Mouse (Mus musculus): Measurements from ENCODE around the gene 0610040J01Rik. TPM values are rescaled to one million over a fixed set of nuclear protein-coding genes. Genes with fewer than 3 reads are reported as not detected.
A peak's percentile ranks its signal among the peaks of the same experiment; 100 is the strongest.
"Not testable (repeated sequence)": the region's sequence is repeated elsewhere in the genome, so short reads cannot be mapped to it uniquely, and the experiment has no call there.

0610040J01Rik gene
- total RNA-seq, 2 experiments from 2014 or later = 6.8 to 8.0 TPM

DNA sequence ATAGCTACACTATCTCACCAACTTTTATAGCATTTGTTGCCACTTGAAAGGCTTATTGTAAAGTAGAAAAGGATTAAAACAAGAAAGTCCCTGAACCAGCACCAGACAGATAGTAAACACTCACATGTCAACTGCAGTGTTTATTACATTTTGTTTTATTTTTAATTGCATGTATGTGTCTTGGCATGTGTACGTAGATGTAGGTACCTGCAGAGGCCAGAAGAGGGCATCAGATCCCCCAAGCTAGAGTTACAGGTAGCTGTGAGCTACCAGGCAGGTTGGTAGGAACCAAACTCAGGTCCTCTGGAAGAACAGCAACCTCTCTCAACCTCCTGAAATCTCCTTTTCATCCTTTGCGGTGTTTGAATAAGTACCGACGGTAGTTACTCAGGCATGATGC, 74.9 kb downstream of the 0610040J01Rik start:
- DNase-seq (ENCODE audit: low spot score in 2 of 2) = no peak
- intact Hi-C loops (cut with DNase I) = loop anchor here (2.0 kb wide), 1 partner anchor 992 kb away; no protein-coding TSS in a partner anchor

DNA sequence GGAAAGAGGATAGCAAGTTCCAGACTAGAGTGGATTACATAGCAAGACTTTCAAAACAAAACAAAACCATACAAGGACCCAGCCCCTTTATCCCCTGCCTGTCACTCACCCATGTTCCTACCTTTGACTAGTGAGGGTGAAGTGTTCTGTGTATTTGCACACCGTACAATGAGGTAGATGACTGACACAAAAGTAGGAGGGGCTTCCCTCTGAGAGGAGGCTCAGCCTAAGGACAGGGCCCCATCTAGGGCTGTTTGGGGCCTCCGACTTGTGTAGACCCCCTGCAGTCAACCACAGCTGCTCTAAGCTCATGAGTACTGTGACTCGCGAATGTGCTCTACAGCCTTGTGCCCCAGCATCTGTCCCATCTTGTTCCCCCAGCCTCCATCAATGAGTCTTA, 79.1 kb downstream of the 0610040J01Rik start:
- intact Hi-C loops (cut with DNase I) = no loop called here
- no peak for DNase-seq (ENCODE audit: low spot score in 2 of 2)

DNA sequence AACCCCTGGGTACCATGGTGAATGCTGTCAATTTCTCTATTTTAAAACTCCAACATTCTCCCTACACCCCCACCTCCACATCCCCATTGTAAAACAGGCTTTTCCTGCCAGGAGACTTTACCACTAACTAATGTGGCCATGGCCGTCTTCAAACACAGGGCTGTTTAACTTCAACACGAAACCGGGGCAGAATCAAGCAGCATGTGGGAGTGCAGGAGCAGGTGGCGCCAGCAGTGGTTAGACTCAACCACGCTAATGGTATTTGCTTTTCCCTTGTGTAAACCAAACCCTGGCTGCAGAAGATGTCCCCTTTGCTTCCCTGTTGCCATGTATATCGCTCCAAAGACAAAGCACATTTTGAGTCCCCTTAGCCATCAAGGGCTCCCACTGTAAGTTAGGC, 79.7 kb downstream of the 0610040J01Rik start:
- DNase-seq (ENCODE audit: low spot score in 2 of 2) = no peak
- intact Hi-C loops (cut with DNase I) = no loop called here

DNA sequence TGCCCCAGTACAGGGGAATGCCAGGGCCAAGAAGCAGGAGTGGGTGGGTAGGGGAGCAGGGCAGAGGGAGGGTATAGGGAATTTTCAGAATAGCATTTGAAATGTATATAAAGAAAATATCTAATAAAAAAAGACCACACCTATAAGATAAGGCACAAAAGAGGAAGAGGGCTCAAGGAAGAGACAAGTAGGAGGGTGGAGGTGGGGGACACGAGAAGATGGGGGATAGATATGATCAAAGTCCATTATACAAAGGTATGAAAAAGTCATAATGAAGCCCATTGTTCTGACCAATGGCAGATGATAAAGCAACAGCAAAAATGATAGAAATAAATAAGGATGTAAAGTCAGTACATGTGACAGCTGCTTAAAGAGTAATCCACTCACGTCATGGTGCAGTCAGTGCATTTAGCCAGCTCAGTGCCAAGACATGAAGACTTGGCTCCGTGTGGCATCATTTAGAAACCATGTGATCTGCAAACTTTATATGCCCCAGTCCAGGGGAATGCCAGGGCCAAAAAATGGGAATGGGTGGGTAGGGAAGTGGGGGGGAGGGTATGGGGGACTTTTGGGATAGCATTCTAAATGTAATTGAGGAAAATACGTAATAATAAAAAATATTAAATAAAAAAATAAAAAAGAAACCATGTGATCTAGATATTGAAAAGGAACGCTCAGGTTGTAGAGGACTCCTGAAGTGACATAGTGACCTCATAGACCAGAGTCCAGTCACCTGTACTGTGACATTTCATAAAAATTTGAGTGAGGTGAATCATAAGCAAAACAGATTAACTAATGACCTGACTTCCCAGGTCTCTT, 85.0 kb downstream of the 0610040J01Rik start:
- DNase-seq (ENCODE audit: low spot score in 2 of 2); intact Hi-C loops (cut with DNase I): not testable (repeated sequence)

DNA sequence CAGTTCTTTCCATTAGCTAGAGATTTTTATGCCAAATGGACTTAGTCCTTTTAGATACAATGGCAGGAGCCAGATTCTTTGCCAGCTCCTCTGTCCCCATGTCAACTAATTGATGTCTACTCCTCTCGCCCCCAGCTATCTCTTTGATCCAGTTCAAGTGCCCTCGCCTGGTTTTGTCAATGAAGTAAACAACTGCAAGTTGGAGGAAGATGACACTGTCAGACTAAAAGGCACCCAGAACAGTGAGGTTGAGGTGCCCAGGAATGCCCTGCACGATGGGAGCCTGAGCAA, 85.6 kb downstream of the 0610040J01Rik start:
- no peak for DNase-seq (ENCODE audit: low spot score in 2 of 2)
- intact Hi-C loops (cut with DNase I) = no loop called here

DNA sequence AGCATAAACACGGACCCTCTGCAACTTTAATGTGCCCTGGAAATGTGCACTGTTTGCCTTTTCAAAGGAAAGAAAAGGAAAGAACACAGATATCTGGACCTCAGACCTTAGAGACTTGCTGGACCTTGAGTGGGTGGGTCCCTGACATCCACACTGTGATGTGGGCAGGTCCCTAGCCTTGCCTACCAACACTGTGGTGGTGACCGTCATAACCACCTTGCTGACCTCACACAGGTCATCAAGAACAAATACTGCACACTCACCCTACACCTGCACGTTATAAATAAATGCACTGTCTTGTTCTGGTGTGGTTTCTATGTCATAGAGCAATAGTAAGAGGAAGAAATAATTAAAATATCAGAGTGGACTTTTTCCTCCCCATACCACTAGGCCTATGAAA, 91.2 kb downstream of the 0610040J01Rik start:
- intact Hi-C loops (cut with DNase I) = no loop called here
- no peak for DNase-seq (ENCODE audit: low spot score in 2 of 2)

DNA sequence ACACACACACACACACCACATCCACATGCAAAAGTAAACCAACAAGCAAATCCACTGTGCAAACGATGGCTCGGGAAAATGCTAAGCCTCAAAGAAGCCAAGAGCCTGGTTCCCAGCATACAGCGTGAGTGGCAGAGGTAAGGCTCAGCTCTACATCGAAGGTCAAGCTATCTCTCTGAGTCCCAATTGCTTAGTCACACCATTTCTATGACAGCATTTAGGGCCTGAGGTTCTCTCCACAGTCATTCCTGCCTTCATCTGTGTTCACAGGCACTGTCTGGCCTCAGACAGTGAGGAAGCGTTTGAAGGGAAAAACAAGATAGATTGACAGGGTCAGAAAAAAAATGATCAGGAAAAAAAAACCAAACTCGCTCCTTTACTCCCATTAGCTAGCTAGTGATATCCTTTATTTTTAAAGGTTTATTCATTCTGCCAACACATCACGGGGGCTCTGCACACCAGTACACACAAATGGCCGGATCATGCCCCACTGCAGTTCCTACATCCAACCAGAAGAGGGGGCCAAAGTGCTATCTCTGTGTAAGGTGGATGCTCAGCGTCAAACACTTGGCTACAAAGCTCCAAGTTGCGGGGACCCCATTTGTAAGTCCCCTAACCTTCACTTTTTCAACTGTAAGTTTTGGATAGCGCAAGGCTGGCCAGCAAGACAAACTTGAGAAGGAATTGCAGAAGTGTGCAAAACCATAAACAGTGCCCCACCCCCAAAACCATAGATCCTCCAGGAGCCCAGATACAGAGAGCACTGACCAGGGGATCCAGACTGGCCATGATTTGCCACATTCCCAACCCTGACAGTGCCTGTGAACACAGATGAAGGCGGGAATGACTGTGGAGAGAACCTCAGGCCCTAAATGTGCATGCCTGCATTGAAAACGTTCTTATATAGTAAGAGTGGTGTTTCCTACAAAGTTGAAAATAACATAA, 94.3 kb downstream of the 0610040J01Rik start:
- intact Hi-C loops (cut with DNase I) = loop anchor here (1.0 to 5.0 kb wide), 3 partner anchors 61 to 366 kb away; partner anchors contain the start of gene Rell1
- DNase-seq (ENCODE audit: low spot score in 2 of 2) = peak; percentile 88

DNA sequence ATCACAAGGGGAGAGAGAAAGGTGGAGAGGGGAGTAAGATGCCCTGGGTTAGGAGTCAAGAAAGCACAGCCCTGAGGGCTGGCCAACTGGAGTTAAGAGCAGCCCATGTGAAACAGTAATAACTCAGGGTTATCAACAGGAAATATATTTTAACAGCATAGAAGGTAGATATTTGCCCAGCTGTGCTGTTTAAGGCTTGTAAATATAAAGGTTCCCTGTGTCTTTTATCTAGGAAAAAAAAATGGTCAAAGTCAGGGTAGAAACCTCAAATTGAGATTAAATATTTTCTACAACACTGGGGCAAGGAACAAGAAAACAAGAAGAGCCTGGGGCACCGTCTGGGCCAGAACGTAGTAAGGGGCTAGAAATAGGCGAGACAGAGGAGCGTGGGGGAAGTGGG, 95.3 kb downstream of the 0610040J01Rik start:
- intact Hi-C loops (cut with DNase I) = loop anchor here (5.0 kb wide), 2 partner anchors 60 to 365 kb away; partner anchors contain the start of gene Rell1
- DNase-seq (ENCODE audit: low spot score in 2 of 2) = no peak

DNA sequence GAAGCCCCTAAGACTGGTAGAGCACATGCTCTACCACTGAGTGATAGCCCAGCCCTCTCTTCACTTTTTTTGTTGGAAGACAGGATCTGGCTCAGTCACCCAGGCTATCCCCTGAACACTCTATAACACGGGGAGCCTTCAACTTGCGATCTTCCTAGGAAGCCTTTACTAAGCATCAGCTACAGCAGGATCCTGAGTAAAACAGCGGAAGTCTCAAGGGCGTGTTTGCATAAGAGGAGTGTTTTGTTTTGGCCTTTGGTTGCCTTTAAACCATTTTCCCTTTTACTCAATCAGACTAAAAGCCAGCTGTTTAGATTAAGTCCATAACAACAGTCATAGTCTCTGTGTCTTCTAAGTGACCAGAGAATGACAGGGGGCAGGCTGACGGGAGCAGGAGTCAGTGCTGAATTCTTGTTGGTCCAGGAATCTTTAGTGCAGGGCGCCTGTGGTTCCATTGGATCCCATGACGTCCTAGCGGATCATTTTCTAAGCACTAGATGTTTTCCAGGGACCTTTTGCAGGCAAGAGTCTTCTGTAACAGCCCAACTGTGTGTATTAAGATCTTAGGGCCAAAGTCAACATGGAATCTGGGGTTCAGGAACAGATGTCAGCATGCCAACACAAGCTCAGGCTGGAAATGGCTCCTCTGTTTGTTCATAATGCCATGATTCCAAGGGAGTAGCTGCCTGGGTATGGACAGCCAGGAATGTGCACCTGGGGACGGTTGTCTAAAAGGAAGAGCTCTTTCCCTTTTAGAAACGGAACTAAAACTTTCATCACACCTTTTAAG, 98.2 kb downstream of the 0610040J01Rik start:
- DNase-seq (ENCODE audit: low spot score in 2 of 2) = no peak
- intact Hi-C loops (cut with DNase I) = no loop called here

DNA sequence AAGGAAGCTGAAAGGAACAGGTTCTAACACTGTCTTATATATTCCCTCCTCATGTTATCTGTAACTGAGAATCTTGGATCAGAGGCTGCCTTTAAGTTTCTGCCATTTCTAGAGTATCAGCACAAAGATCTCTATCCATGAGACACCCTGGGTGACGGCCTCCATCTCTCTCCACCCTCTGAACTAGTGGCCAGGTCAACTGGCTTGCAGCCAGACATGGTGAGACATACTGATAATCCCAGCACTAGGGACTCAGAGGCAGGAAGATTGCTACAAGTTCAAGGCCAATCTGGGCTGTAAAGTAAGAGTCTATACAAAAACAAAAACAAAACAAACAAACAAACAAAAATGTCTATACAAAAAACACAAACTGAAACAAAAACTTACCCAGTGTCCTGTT, 102.7 kb downstream of the 0610040J01Rik start:
- intact Hi-C loops (cut with DNase I) = no loop called here
- no peak for DNase-seq (ENCODE audit: low spot score in 2 of 2)

DNA sequence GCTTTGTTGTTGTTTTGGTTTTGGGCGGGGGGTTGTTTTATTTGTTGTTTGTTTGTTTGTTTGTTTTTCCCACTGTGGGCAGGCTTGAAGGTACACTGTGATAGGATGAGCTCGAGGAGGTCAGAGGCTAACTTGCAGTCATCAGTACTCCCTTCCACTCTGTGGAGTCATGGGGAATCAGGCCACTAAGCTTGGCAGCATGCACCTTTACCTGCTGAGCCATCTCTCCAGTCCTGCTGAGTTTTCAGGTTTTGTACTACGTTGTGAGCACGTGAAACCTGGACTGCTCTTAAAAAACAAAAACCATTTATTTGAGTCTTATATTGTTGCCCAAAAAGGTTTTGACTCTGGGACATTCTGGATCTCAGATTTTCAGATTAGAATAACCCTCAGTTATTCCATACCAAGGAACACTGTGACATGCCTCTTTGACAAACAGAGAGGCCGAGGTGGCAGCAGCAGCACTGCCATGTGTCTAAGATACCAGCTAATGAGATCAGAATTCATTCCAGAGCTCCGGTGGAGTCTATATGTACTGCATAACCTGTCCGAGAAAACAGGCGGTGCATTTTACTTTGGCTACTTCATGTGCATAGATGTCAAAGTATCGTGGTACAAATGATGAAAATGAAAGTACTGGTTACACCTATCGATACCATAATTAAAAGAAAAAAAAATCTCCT, 104.4 kb downstream of the 0610040J01Rik start:
- DNase-seq (ENCODE audit: low spot score in 2 of 2) = no peak
- intact Hi-C loops (cut with DNase I) = no loop called here

DNA sequence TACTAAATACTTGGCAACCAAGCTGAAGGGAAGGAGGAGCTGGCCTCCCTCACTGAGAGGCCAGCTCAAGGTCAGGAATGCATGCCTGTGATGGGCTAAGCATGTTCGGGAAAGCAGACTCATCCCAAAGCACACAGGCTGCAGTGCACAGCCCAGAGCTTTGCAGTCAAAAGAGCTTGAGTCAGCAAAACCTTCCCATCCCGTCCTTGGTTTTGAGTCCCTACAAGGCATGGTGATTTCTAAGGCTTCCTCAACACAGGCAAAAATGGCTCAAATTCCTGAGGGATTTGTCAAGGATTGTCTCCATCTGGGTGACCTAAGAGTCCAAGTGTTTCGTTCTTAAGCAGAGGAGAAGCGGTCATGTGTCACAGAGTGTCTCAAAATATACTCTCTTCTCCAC, 106.0 kb downstream of the 0610040J01Rik start:
- intact Hi-C loops (cut with DNase I) = no loop called here

DNA sequence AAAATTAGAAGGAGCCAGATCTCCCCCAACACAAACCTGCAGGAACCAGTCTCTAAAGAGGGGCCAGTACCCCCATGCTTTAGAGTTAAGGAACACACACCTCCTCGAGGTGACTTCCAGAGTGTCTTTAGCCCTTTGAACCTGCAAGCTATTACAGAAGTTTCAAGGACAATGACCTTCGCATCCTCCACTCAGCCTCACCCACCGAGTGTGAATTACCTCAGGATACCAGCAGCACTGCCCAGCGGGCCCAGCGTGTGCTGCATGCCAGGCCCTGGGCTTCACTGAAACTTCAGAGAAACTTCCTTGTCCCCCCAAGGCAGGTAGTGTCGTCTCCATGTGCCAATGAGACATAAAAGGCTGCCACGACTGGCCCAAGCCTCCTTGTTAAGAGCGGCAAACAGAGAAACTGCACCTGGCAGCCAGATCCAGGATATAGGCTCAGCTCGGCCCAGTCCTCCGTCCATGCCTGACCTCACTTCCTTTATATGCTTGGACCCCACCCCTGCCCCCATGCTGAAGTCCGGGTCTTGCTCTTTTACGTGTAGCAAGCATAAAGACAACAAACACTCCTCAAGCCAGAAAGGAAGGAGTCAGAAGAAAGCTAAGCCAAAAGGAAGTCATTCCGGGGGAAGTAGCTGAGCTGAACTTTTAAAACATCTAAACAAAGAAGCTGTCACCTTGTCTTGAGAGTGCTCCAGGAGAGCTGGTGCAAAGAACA, 111.3 kb downstream of the 0610040J01Rik start:
- intact Hi-C loops (cut with DNase I) = no loop called here
- no peak for DNase-seq (ENCODE audit: low spot score in 2 of 2)

More for the DNA sequence above, 106.0 kb downstream of the 0610040J01Rik start:
- no peak for DNase-seq (ENCODE audit: low spot score in 2 of 2)

DNA sequence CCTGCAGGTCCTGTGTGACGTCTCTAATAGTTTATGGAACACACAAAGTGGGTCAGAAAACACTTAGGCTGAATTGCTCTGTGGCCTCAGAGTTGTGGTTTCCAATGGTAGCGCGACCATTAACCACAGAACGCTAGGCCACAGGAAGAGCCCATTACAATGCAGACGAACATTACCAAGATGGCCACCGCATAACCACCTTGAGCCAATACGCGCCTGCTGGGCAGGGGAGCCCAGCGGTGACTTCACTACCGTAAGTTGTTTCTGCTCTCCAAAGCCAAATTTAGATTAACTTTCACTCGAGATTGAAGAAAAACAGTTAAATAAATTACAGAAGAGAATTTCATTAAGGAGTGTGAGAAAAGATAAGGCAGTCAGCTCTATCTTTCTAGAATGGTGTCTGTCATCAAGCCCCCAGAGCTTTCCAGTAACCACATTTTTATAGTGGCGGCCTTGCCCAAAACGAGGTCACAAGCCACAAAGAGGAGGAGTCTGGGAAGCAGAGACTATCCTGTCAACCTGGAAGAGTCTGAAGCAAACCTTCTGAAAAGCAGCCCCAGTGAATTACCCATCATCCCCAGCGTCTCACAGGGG, 113.0 kb downstream of the 0610040J01Rik start:
- intact Hi-C loops (cut with DNase I) = no loop called here
- no peak for DNase-seq (ENCODE audit: low spot score in 2 of 2)

DNA sequence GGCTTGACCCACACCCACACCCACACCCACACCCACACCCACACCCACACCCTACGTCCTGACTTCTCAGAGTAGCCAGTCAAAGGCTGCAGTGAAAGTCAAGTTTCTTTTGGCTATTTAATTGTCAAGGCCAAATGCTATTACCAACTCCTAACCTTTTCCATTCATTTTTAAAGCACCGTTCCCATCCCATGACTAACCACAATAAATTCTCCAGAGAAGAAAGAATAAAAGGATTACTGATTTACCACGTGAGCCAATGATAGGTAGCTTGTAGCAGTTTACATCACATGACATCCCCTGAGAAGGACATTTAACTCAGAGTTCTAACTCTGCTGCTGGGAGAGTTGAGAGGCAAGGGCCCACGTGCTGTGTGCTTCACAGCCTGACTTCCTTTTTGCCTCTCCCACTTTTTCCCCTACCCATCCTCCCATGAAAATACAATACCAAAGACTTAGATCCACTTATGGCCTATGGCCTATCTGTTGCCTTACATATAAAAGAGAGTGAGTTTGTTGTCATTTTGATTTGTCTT, 118.7 kb downstream of the 0610040J01Rik start:
- no peak for DNase-seq (ENCODE audit: low spot score in 2 of 2)
- intact Hi-C loops (cut with DNase I) = no loop called here

DNA sequence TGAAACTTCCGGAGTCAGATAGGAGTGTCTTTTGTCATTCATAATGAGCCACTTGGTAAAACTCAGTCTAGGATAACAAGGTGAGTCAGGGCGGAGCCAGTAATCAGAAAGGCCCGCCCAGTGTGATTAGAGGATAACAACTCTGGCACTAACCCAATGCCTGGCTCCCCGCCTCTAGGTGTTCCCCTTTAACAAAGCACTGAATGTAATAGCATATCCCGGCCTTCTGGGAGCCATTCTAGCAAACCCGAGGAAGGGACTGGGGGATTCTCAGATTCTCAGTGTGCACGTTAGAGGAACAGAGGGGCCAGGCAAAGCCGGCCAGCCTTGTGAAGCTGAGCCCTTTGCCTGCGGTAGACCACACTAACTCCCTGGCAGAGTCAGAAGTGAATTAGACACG, 120.7 kb downstream of the 0610040J01Rik start:
- intact Hi-C loops (cut with DNase I) = no loop called here
- DNase-seq (ENCODE audit: low spot score in 2 of 2) = no peak

DNA sequence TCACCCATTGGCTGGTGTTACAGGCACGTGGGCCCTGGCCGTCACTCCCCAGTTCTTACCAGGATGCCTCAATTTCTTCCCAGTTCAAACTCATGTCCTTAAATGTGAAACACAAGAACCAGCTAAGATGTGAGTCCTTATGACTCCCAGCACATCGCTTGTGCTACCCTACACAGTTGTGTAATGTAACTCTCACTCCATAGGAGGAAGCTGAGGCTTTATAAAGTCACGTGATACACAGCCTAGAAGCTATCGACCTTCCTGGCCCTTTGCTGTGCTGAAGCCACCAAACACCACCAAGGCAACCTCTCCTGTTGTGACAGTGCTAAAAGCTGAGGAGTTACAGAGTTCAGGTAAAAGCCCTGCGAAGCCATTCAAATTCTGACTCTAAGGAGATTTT, 123.4 kb downstream of the 0610040J01Rik start:
- no peak for DNase-seq (ENCODE audit: low spot score in 2 of 2)
- intact Hi-C loops (cut with DNase I) = no loop called here

DNA sequence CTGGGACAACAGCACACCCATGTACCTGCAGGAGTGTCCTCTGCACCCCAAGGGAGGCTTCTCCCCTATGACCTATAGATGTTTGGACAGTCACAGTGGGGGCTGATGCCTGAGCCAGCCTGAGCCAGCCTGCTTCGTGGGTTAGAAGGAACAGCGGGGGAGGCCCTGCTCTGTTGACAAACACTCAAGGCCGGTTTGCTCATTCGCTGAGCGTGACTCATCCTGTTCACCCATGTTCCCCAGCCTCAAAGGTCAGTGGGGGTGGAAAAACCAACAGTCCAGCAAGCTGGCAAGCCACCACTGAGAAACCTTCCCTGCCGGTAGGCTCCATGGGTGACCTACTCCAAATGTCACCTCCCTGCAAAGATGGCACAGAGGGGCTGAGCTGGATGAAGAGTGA, 124.6 kb downstream of the 0610040J01Rik start:
- no peak for DNase-seq (ENCODE audit: low spot score in 2 of 2)
- intact Hi-C loops (cut with DNase I) = no loop called here

Measured in left cerebral cortex, postnatal 14 days (tissue).